Mouse (Mus musculus): Measurements from ENCODE around the gene Dbndd1.

- TF ChIP-seq POLR2A (IDR thresholded peaks at IDR 0.05; ENCODE audit: low read depth, low read length) (no peak), CTCF (IDR thresholded peaks at IDR 0.05; ENCODE audit: extremely low read depth, insufficient read length, insufficient replicate concordance, low read depth, low read length) (no peak)
Observed at GRCm38 (mm10) chr8:123518667-123519066, 3.4 kb upstream of the Dbndd1 start, which contains the start of gene Gas8.
